Mouse (Mus musculus) c-Kit-negative CD71-positive TER-119-positive erythroid progenitor cells, embryonic 14.5 days (primary cell): Measurements from ENCODE around the gene Gm7945.
"Not testable (repeated sequence)": the region's sequence is repeated elsewhere in the genome, so short reads cannot be mapped to it uniquely, and the experiment has no call there.

Experiments used
- DNase-seq: peaks from one replicate; pipeline ENCODE4 v3.0.0-alpha.2; 2013; ENCODE audit warnings: low read depth, low spot score

The Gm7945 gene

GRCm38 (mm10) chr14:41386279-41386678, at the start of gene Gm7945:
Gm7945 (minus strand) TSS chr14:41386379.
- not testable (repeated sequence) for DNase-seq

GRCm38 (mm10) chr14:41425393-41426075, 39.4 kb upstream of the Gm7945 start:
- not testable (repeated sequence) for DNase-seq

GRCm38 (mm10) chr14:41424694-41425093, 38.5 kb upstream of the Gm7945 start:
- DNase-seq = not testable (repeated sequence)

GRCm38 (mm10) chr14:41408181-41408580, 22.0 kb upstream of the Gm7945 start, which contains the start of gene Gm6482:
Gm6482 (minus strand) TSS chr14:41408281.
- not testable (repeated sequence) for DNase-seq

GRCm38 (mm10) chr14:41348309-41348708, 37.9 kb downstream of the Gm7945 start, which contains the start of gene Gm5798:
Gm5798 (plus strand) TSS chr14:41348609.
- DNase-seq = not testable (repeated sequence)
